Comparison of ENCODE assay signal across 8 mouse cellular contexts in the genomic region with DNA sequence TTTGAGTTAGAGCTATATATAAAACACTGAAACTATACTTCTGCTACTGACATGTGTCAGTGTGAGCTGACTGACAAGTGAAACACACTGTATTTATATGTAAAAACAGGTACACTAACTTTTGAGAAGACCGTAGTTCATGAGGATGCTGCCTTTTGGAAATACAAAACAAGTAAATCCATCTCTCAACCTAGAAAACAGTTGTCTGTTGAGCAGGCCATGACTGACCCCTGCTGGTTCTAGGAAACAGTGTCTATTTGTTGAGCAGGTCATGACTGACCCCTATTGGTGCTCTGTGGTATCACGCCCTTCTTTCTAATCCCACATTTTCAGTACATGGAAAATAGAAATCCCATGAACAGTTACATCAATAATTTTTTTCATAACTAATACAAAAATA. TPM values are rescaled to one million over a fixed set of nuclear protein-coding genes. Genes with fewer than 3 reads are reported as not detected.
DNase-seq lines count a peak whose midpoint lies in the region; ATAC-seq lines count a peak whose summit lies in the region.

No protein-coding gene starts in this region.

- H3K27ac ChIP-seq in kidney, embryonic 15.5 days: no peak overlapping the region
- H3K27ac ChIP-seq in hindbrain, embryonic 13.5 days: no peak overlapping the region
- H3K27ac ChIP-seq in midbrain, embryonic 12.5 days (replicated peaks): no peak overlapping the region

- H3K4me1 ChIP-seq in kidney, embryonic 15.5 days: 0 out of 2 replicates have a peak, but pooled peaks cover 4% of the 10 kb centered on the region
- H3K4me1 ChIP-seq in hindbrain, embryonic 13.5 days (replicated peaks): no peaks in the 10 kb centered on the region
- no peaks in the 10 kb centered on the region for H3K4me1 ChIP-seq in midbrain, embryonic 12.5 days

- no peaks in the 10 kb centered on the region for H3K36me3 ChIP-seq in kidney, embryonic 15.5 days
- peaks cover 29% of the 10 kb centered on the region for H3K36me3 ChIP-seq in hindbrain, embryonic 13.5 days
- peaks cover 4% of the 10 kb centered on the region; the same call in 1 of the 2 replicates for H3K36me3 ChIP-seq in midbrain, embryonic 12.5 days

- H3K9ac ChIP-seq in kidney, embryonic 15.5 days: no peak overlapping the region
- H3K9ac ChIP-seq in hindbrain, embryonic 13.5 days: no peak overlapping the region
- no peak overlapping the region for H3K9ac ChIP-seq in midbrain, embryonic 12.5 days (replicated peaks)

- H3K4me2 ChIP-seq in kidney, embryonic 15.5 days: no peak overlapping the region
- no peak overlapping the region for H3K4me2 ChIP-seq in hindbrain, embryonic 13.5 days
- no peak overlapping the region for H3K4me2 ChIP-seq in midbrain, embryonic 12.5 days (replicated peaks)

- no peaks in the 10 kb centered on the region for H3K9me3 ChIP-seq in kidney, embryonic 15.5 days (replicated peaks)
- H3K9me3 ChIP-seq in hindbrain, embryonic 13.5 days: 0 out of 2 replicates have a peak, but pooled peaks cover 2% of the 10 kb centered on the region
- no peaks in the 10 kb centered on the region for H3K9me3 ChIP-seq in midbrain, embryonic 12.5 days

- 24% methylated on average over 2 of the region's 2 CpGs for WGBS in kidney, embryonic 15.5 days
- 15% methylated on average over 2 of the region's 2 CpGs for WGBS in hindbrain, embryonic 13.5 days
- WGBS in midbrain, embryonic 12.5 days: 32% methylated on average over 2 of the region's 2 CpGs

- H3K27me3 ChIP-seq in kidney, embryonic 15.5 days: no peaks in the 10 kb centered on the region
- no peaks in the 10 kb centered on the region for H3K27me3 ChIP-seq in hindbrain, embryonic 13.5 days
- no peaks in the 10 kb centered on the region for H3K27me3 ChIP-seq in midbrain, embryonic 12.5 days

- ATAC-seq in kidney, embryonic 15.5 days (replicated peaks; ENCODE audit: low FRiP score): no peak
- peak; percentile 54; the same call in 1 of the 2 replicates for ATAC-seq in hindbrain, embryonic 13.5 days (ENCODE audit: low FRiP score)
- 0 out of 2 replicates have a peak, but pooled peaks have one; percentile 60 for ATAC-seq in midbrain, embryonic 12.5 days (ENCODE audit: low FRiP score, low read depth)

- no peak overlapping the region for H3K4me3 ChIP-seq in kidney, embryonic 15.5 days (replicated peaks)
- H3K4me3 ChIP-seq in hindbrain, embryonic 13.5 days: no peak overlapping the region
- no peak overlapping the region for H3K4me3 ChIP-seq in midbrain, embryonic 12.5 days

- DNase-seq in kidney, adult 18-20 months: peak; percentile 83
- DNase-seq in cerebellum, adult 9-11 months: peak; percentile 76
- peak; percentile 52 to 93 for DNase-seq in frontal cortex, adult 2 months (ENCODE audit: extremely low spot score in 1 of 2, low spot score in 1 of 2)
- peak; percentile 77 to 80 for DNase-seq in left cerebral cortex, adult 18-20 months (ENCODE audit: low spot score in 2 of 2)
- peak; percentile 22 to 64 for DNase-seq in spleen, adult 18-20 months

RNA-seq across cellular contexts. Expression of gene Lrrc28, which starts 14.3 kb away (rescaled TPM):
- 15.3 and 15.7 TPM in 2 replicates for polyA plus RNA-seq in kidney, embryonic 15.5 days (2015; fragmentation: Nextera tagmentation; extraction: Ambion mirVana)
- 32.6 and 37.4 TPM in 2 replicates for polyA plus RNA-seq in frontal cortex, adult 2 months (2012; rRNA removed)
- 32.2 and 33.0 TPM in 2 replicates for polyA plus RNA-seq in hindbrain, embryonic 13.5 days (2015; fragmentation: Nextera tagmentation; extraction: Ambion mirVana)
- total RNA-seq in left cerebral cortex, adult 18-20 months (2021): 10 to 100 TPM; 28.2 to 32.2 TPM
- 28.7 and 29.8 TPM in 2 replicates for polyA plus RNA-seq in midbrain, embryonic 12.5 days (2016; fragmentation: Nextera tagmentation; extraction: Ambion mirVana)

RNA-seq across cellular contexts. Expression of gene Ttc23, which starts 16.4 kb away (rescaled TPM):
- polyA plus RNA-seq in kidney, embryonic 15.5 days (2015; fragmentation: Nextera tagmentation; extraction: Ambion mirVana): 30.4 and 33.1 TPM in 2 replicates
- 5.5 and 6.6 TPM in 2 replicates for polyA plus RNA-seq in frontal cortex, adult 2 months (2012; rRNA removed)
- polyA plus RNA-seq in hindbrain, embryonic 13.5 days (2015; fragmentation: Nextera tagmentation; extraction: Ambion mirVana): 12.0 and 12.2 TPM in 2 replicates
- 1 to 10 TPM; 4.9 to 7.9 TPM for total RNA-seq in left cerebral cortex, adult 18-20 months (2021)
- polyA plus RNA-seq in midbrain, embryonic 12.5 days (2016; fragmentation: Nextera tagmentation; extraction: Ambion mirVana): 26.6 and 28.8 TPM in 2 replicates
